Comparison of ENCODE assay signal across 33 mouse cellular contexts in genomic region chr11:115288305-115288704, GRCm38 (mm10). TPM values are rescaled to one million over a fixed set of nuclear protein-coding genes. Genes with fewer than 3 reads are reported as not detected.
"Had no signal": no experiment of that assay in that cellular context is flagged by ENCODE, and none has a peak within 500 bp of the region (broad histone marks: within the 10 kb centered on the region; RNA-seq: fewer than 3 reads in every experiment).

No protein-coding gene starts in this region.

- H3K4me3 ChIP-seq: heart, embryonic 12.5 days; heart, embryonic 13.5 days; heart, embryonic 15.5 days; hindbrain, embryonic 10.5 days; hindbrain, embryonic 12.5 days; hindbrain, embryonic 13.5 days; hindbrain, embryonic 15.5 days; intestine, embryonic 15.5 days; kidney, embryonic 15.5 days; layer of hippocampus, adult 2 months; left cerebral cortex, adult 2 months had no signal

- DNase-seq: heart, postnatal 10 days; heart, postnatal 36 days; heart, postnatal 4 days; kidney, adult 11 months; kidney, adult 18-20 months; kidney, adult 2 months; kidney, adult 8-10 months; kidney, adult 9 months; kidney, postnatal 10 days; kidney, postnatal 14 days; kidney, postnatal 25 days; kidney, postnatal 36 days; kidney, postnatal 4 days; layer of hippocampus, adult 9-11 months; layer of hippocampus, postnatal 36 days had no signal

- H3K27ac ChIP-seq: heart, embryonic 13.5 days; heart, embryonic 15.5 days; hindbrain, embryonic 10.5 days; hindbrain, embryonic 12.5 days; hindbrain, embryonic 13.5 days; hindbrain, embryonic 14.5 days; hindbrain, embryonic 15.5 days; hindbrain, postnatal 0 days; intestine, embryonic 15.5 days; kidney, embryonic 15.5 days; kidney, postnatal 0 days; layer of hippocampus, adult 2 months; left cerebral cortex, adult 2 months had no signal

RNA-seq across cellular contexts. Expression of gene Otop2, which starts 18.7 kb away (rescaled TPM):
- total RNA-seq: heart, postnatal 10 days; heart, postnatal 25 days; heart, postnatal 36 days; heart, postnatal 4 days; hematopoietic stem cell, adult 5-6 weeks; layer of hippocampus, postnatal 10 days; layer of hippocampus, postnatal 14 days had no signal

RNA-seq across cellular contexts. Expression of gene Grin2c, which starts 21.3 kb away (rescaled TPM):
- total RNA-seq: heart, postnatal 10 days; hematopoietic stem cell, adult 5-6 weeks had no signal

RNA-seq across cellular contexts. Expression of gene Ush1g, which starts 33.5 kb away (rescaled TPM):
- total RNA-seq: hematopoietic stem cell, adult 5-6 weeks had no signal
